Mouse (Mus musculus) forebrain, embryonic 11.5 days (tissue): ENCODE data around the gene Lzts3. TPM values are rescaled to one million over a fixed set of nuclear protein-coding genes. Genes with fewer than 3 reads are reported as not detected.
"Not testable (repeated sequence)": the region's sequence is repeated elsewhere in the genome, so short reads cannot be mapped to it uniquely, and the experiment has no call there.

Experiments used
- ATAC-seq: fragments of 200-750 bp; cut with Nextera tagmentation; replicated peaks from 2 replicates; pipeline ENCODE4 v1.8.0; 2017; ENCODE audit warnings: moderate TSS enrichment; ENCODE audit not compliant: low FRiP score
- DNase-seq: peaks from one replicate; pipeline ENCODE4 v3.0.0-alpha.2; 2017; ENCODE audit warnings: low spot score
- H3K27ac ChIP-seq: fragments of 300-500 bp; sonication (generic); 2 replicates; pipeline ENCODE4 v1.5.1; 2014; ENCODE audit warnings: low read depth, low read length
- H3K27me3 ChIP-seq: fragments of 300-500 bp; sonication (generic); 2 replicates; pipeline ENCODE4 v1.6.1; 2014; ENCODE audit warnings: mild to moderate bottlenecking, low read length, mixed read lengths; ENCODE audit not compliant: control insufficient read depth, insufficient read depth
- H3K36me3 ChIP-seq: fragments of 300-500 bp; sonication (generic); 2 replicates; pipeline ENCODE4 v1.6.1; 2014; ENCODE audit warnings: mild to moderate bottlenecking, low read length, moderate library complexity, mixed read lengths; ENCODE audit not compliant: control insufficient read depth, insufficient read depth
- H3K4me1 ChIP-seq: fragments of 300-500 bp; sonication (generic); replicated peaks from 2 replicates; pipeline ENCODE4 v1.6.1; 2014; ENCODE audit warnings: low read length, mixed read lengths; ENCODE audit not compliant: control insufficient read depth, insufficient read depth
- H3K4me2 ChIP-seq: fragments of 300-500 bp; sonication (generic); 2 replicates; pipeline ENCODE4 v1.6.1; 2014; ENCODE audit warnings: low read depth, mild to moderate bottlenecking, low read length, moderate library complexity, mixed read lengths; ENCODE audit not compliant: severe bottlenecking
- H3K4me3 ChIP-seq: fragments of 300-500 bp; sonication (generic); 2 replicates; pipeline ENCODE4 v1.5.1; 2014; ENCODE audit warnings: low read depth, low read length
- H3K9ac ChIP-seq: fragments of 300-500 bp; sonication (generic); 2 replicates; pipeline ENCODE4 v1.6.1; 2014; ENCODE audit warnings: low read length
- H3K9me3 ChIP-seq: fragments of 300-500 bp; sonication (generic); 2 replicates; pipeline ENCODE4 v1.6.1; 2016; ENCODE audit warnings: low read length, mixed read lengths; ENCODE audit not compliant: control insufficient read depth
- WGBS: fragments of 180-500 bp; shearing (Covaris S2); extraction: QIAGEN DNeasy Blood & Tissue Kit; methylation state at CpG from one replicate; pipeline ENCODE4 v1.1.7; 2014; 5-methylcytosine and 5-hydroxymethylcytosine counted together
- polyA plus RNA-seq: library from polyadenylated mRNA; unstranded; fragments of >200 nt; fragmentation: Nextera tagmentation; extraction: Ambion mirVana; gene quantifications from 2 replicates; pipeline ENCODE4 v1.2.1, GENCODE M21; 2014

The Lzts3 gene
- polyA plus RNA-seq, 1 experiment from 2014 or later = 1.6 TPM

DNA sequence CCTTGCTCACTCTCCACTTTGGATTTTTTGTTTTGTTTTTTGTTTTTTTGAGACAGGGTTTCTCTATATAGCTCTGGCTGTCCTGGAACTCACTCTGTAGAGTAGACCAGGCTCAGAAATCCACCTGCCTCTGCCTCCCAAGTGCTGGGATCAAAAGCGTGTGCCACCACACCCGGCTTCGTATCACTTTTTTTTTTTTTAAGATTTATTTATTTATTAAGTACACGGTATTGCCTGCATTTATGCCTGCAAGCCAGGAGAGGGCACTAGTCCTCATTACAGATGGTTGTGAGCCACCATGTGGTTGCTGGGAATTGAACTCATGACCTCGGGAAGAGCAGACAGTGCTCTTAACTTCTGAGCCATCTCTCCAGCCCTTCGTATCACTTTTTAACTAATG, 6.4 kb upstream of the Lzts3 start:
- WGBS = 81% methylated on average over 6 of the region's 6 CpGs
- not testable (repeated sequence) for ATAC-seq, H3K9ac ChIP-seq, H3K36me3 ChIP-seq, H3K4me3 ChIP-seq, H3K9me3 ChIP-seq, H3K4me1 ChIP-seq, DNase-seq, H3K4me2 ChIP-seq, H3K27me3 ChIP-seq, H3K27ac ChIP-seq

DNA sequence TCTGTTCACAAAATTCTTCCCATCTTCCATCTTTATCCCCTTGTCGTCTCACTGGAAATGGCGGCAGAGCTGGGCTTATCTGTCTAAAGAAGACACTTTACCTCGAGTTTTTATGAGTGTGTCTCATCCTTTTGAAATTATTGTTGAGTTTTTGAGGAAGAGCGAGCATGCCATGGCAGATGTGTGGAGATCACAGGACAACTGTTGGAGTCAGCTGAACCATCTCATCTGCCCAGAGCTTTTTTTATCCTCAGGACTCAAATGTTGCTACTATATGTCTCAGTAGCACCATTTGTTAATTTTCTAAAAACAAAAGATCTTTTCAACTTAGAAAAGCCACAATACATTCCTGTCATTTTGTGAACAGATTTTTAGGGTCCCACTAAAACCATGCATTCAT, 2.6 kb upstream of the Lzts3 start:
- Histone ChIP-seq H3K4me1 (peaks cover 6% of the 10 kb centered on the region; the same call in 1 of the 2 replicates), H3K9me3 (no peaks in the 10 kb centered on the region), H3K4me3 (no peak overlapping the region), H3K4me2 (no peak overlapping the region), H3K27me3 (no peaks in the 10 kb centered on the region), H3K27ac (no peak overlapping the region), H3K36me3 (no peaks in the 10 kb centered on the region), H3K9ac (no peak overlapping the region)
- 85% methylated on average over 4 of the region's 4 CpGs for WGBS
- ATAC-seq = no peak
- no peak for DNase-seq

DNA sequence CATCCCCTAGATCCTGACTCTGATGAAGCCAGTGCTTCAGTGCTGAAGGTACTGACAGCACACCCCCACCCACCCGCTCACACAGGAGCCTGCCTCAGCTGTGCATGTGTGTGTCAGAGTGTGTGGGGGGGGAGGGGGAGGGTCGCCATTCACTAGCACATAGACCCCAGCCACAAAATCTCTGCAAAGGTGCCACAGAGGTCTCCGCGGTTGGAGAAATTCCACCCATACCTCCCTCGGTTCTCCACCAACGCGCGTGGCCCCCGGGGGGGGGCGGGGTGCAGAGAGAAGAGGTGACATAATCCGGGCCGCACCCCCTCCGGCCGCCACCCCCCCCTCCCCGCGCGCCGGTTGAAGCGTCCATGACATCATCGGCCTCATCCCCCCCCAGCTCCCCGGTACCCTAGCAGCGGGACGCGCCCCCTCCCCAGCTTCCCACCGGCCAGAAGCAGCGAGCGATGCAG, 374 bp downstream of the Lzts3 start:
- Histone ChIP-seq H3K27me3 (peaks cover 10% of the 10 kb centered on the region; the same call in 1 of the 2 replicates), H3K4me3 (peak overlapping the region; percentile 66), H3K9ac (peak overlapping the region; percentile 75), H3K27ac (0 out of 2 replicates have a peak overlapping the region, but pooled peaks have one; percentile 12), H3K9me3 (no peaks in the 10 kb centered on the region), H3K4me2 (peak overlapping the region; percentile 97), H3K4me1 (peaks cover 6% of the 10 kb centered on the region; the same call in 1 of the 2 replicates), H3K36me3 (no peaks in the 10 kb centered on the region)
- ATAC-seq (peak; percentile 76), DNase-seq (peak; percentile 65)
- WGBS = under 1% methylated on average over 23 of the region's 27 CpGs

DNA sequence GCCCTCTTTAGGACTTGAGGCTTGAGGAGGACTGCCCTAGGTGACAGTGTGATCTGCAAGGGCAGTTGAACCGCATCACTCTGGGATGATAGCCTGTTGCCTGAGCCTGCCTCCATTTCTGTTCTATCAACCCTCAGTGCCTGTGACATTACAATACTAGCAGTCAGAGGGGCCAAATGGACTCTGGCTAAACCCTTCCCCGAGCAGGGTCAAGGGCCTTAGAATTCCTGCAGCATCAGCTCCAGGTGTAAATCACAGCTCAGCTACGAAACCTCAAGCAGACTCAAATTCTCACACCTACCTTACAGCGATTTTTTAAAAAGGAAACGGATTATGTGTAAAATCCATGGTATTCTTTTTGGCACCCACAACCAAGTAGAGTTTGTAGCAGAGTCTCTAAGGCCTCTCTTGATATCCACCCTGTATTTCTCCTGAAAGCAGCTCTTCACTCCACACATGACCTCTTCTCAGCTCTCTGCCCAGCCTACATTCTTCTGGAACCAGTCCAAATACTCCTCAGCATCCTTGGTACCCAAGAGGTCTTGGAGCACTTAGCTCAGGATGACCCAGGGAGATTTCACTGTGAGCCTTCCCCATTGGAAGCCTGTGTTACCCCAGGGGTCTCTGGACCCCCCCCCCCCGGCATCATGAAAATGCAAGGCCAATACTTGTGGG, 1.1 kb downstream of the Lzts3 start:
- Histone ChIP-seq H3K9ac (peak overlapping the region; percentile 75), H3K9me3 (no peaks in the 10 kb centered on the region), H3K27me3 (peaks cover 17% of the 10 kb centered on the region), H3K36me3 (no peaks in the 10 kb centered on the region), H3K4me1 (peaks cover 6% of the 10 kb centered on the region; the same call in 1 of the 2 replicates), H3K4me3 (peak overlapping the region; percentile 66; the same call in 1 of the 2 replicates), H3K4me2 (peak overlapping the region; percentile 97; the same call in 1 of the 2 replicates), H3K27ac (no peak overlapping the region)
- ATAC-seq (no peak), DNase-seq (no peak)
- WGBS = 77% methylated on average over 6 of the region's 6 CpGs

DNA sequence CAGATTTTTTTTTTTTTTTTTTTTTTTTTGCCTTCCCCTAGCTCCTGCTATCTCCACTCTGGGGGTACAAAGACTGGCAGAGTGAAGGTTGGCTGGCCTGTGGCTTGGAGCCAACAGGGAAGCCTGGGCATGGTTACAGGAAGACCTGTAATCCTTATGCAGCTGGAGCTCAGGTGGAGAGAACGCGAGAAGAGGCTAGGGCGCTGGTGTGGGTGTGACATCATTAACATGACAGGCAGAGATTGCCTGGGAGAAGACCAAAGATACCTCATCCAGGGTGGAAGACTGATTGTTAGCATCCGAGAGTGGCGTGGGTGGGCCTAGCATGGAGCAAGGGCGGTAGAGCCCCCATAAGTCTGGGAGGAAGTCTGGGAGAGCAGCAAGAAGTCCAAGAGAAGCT, 3.3 kb downstream of the Lzts3 start:
- Histone ChIP-seq H3K9me3 (no peaks in the 10 kb centered on the region), H3K27me3 (peaks cover 37% of the 10 kb centered on the region), H3K4me3 (no peak overlapping the region), H3K27ac (no peak overlapping the region), H3K9ac (no peak overlapping the region), H3K36me3 (no peaks in the 10 kb centered on the region), H3K4me2 (no peak overlapping the region), H3K4me1 (peaks cover 18% of the 10 kb centered on the region)
- WGBS = 86% methylated on average over 6 of the region's 6 CpGs
- no peak for DNase-seq
- ATAC-seq = no peak

DNA sequence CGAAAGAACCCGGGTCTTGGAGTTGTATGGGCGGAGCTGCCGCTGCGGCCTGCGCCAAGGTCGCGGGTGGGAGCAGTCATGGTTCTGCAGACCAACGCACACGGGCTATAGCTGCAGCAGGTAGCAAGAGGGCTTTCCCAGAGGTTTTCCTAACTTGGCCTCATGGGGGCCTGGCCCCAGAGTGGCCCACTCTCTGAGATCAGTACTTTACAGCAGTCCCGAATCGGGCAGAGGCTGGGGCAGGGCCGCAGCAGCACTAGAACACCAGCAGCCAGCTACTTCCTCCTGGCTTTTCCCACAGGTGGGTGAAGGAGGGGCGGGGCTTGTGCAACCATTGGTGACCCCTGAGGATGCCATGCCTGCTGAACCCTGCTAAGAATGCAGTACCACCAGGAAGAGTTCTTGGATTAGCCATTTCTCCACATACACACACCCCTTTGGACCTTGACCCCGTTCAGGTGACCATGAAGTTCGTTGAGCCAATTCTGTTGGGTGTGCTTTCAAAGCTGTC, 4.4 kb downstream of the Lzts3 start:
- Histone ChIP-seq H3K27ac (no peak overlapping the region), H3K27me3 (peaks cover 41% of the 10 kb centered on the region), H3K4me3 (no peak overlapping the region), H3K9me3 (no peaks in the 10 kb centered on the region), H3K4me2 (no peak overlapping the region), H3K36me3 (no peaks in the 10 kb centered on the region), H3K4me1 (peaks cover 21% of the 10 kb centered on the region), H3K9ac (no peak overlapping the region)
- 26% methylated on average over 16 of the region's 16 CpGs for WGBS
- no peak for DNase-seq
- ATAC-seq = no peak

DNA sequence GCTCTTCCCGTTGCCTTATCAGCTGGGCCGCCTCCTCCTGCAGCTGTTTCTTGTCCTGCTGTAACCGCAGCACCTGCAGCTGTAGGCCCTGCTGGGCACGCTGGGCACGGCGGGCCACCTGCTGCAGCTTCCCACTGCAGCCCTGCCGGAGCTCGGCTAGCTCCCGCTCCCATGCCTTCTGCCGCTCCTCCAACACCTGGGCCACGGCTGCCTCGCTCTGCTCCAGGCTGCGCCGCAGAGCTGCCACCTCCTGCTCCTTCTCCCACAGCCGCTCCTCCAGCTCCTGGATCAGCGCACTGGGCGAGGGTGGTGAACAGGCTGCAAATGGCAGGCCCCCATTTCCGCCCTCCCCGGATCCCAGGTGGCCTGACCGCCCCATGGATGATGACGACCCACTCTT, 6.8 kb downstream of the Lzts3 start:
- Histone ChIP-seq H3K4me1 (peaks cover 20% of the 10 kb centered on the region), H3K9ac (no peak overlapping the region), H3K36me3 (no peaks in the 10 kb centered on the region), H3K9me3 (no peaks in the 10 kb centered on the region), H3K4me2 (0 out of 2 replicates have a peak overlapping the region, but pooled peaks have one; percentile 58), H3K4me3 (no peak overlapping the region), H3K27me3 (peaks cover 41% of the 10 kb centered on the region), H3K27ac (no peak overlapping the region)
- WGBS = 16% methylated on average over 21 of the region's 21 CpGs
- ATAC-seq (no peak), DNase-seq (peak; percentile 60)

DNA sequence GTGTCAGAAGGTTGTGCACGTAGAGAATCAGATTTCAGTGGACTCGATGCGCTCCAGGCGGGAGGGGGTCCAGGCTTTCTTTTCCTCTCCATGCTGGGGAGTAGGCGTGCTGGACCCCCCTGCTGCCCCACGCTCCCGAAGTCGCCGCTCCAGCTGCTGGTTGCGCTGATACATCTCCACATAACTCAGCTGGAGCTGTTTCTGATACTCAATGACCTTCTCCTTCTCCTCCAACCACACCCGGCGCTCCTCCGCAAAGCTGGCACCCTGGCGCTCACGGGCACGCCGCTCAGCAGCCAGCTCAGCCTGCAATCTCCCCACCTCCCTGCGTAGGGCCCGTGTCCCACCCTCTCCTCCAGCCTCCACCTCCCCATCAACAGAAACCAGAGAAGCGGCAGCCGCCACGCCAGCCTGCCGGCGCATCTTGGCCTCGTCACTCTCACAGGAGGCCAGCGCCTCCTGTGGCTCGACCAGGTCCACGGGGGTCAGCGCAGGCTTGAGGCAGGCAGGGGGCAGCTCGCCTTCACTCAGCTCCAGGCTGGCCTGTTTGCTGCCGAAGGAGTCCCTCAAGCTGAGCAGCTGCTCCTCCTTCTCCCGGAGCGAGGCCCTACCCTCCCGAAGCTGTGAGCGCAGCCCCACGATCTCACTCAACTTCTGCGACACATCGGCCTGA, 7.7 kb downstream of the Lzts3 start:
- peak; percentile 23; the same call in 1 of the 2 replicates for ATAC-seq
- no peak overlapping the region for H3K27ac ChIP-seq
- H3K9me3 ChIP-seq = no peaks in the 10 kb centered on the region
- DNase-seq = peak; percentile 74
- under 1% methylated on average over 37 of the region's 38 CpGs for WGBS
- H3K27me3 ChIP-seq = peaks cover 41% of the 10 kb centered on the region
- peak overlapping the region; percentile 31 for H3K4me3 ChIP-seq
- H3K4me2 ChIP-seq = peak overlapping the region; percentile 58
- peaks cover 20% of the 10 kb centered on the region for H3K4me1 ChIP-seq
- H3K9ac ChIP-seq = peak overlapping the region; percentile 48
- H3K36me3 ChIP-seq = no peaks in the 10 kb centered on the region
